Mouse (Mus musculus) hindbrain, embryonic 11.5 days (tissue): ENCODE results near the gene Kcnb1. TPM values are rescaled to one million over a fixed set of nuclear protein-coding genes. Genes with fewer than 3 reads are reported as not detected.
A peak's percentile ranks its signal among the peaks of the same experiment; 100 is the strongest.

Source experiments
- ATAC-seq: fragments of 200-750 bp; cut with Nextera tagmentation; 2 replicates; pipeline ENCODE4 v1.8.0; 2017; ENCODE audit warnings: mild to moderate bottlenecking, moderate TSS enrichment, moderate library complexity; ENCODE audit not compliant: low FRiP score
- DNase-seq: peaks from one replicate; pipeline ENCODE4 v3.0.0-alpha.2; 2015; ENCODE audit warnings: low spot score
- H3K27ac ChIP-seq: fragments of 300-500 bp; sonication (generic); 2 replicates; pipeline ENCODE4 v1.5.1; 2014; ENCODE audit warnings: mild to moderate bottlenecking, low read depth, low read length
- H3K27me3 ChIP-seq: fragments of 300-500 bp; sonication (generic); 2 replicates; pipeline ENCODE4 v1.6.1; 2014; ENCODE audit warnings: mild to moderate bottlenecking, low read length, moderate library complexity, mixed read lengths; ENCODE audit not compliant: control insufficient read depth, insufficient read depth
- H3K36me3 ChIP-seq: fragments of 300-500 bp; sonication (generic); 2 replicates; pipeline ENCODE4 v1.6.1; 2014; ENCODE audit warnings: mild to moderate bottlenecking, low read length, moderate library complexity, mixed read lengths; ENCODE audit not compliant: control insufficient read depth, insufficient read depth
- H3K4me1 ChIP-seq: fragments of 300-500 bp; sonication (generic); replicated peaks from 2 replicates; pipeline ENCODE4 v1.6.1; 2014; ENCODE audit warnings: low read length, mixed read lengths; ENCODE audit not compliant: control insufficient read depth, insufficient read depth
- H3K4me2 ChIP-seq: fragments of 300-500 bp; sonication (generic); replicated peaks from 2 replicates; pipeline ENCODE4 v1.6.1; 2014; ENCODE audit warnings: mild to moderate bottlenecking, low read depth, low read length
- H3K4me3 ChIP-seq: fragments of 300-500 bp; sonication (generic); 2 replicates; pipeline ENCODE4 v1.5.1; 2014; ENCODE audit warnings: low read depth, low read length
- H3K9ac ChIP-seq: fragments of 300-500 bp; sonication (generic); 2 replicates; pipeline ENCODE4 v1.6.1; 2014; ENCODE audit warnings: low read depth, low read length
- H3K9me3 ChIP-seq: fragments of 300-500 bp; sonication (generic); 2 replicates; pipeline ENCODE4 v1.6.1; 2016; ENCODE audit warnings: low read length; ENCODE audit not compliant: control insufficient read depth
- WGBS: fragments of 180-500 bp; shearing (Covaris S2); extraction: QIAGEN DNeasy Blood & Tissue Kit; methylation state at CpG from one replicate; pipeline ENCODE4 v1.1.7; 2014; 5-methylcytosine and 5-hydroxymethylcytosine counted together
- polyA plus RNA-seq: library from polyadenylated mRNA; unstranded; fragments of >200 nt; fragmentation: Nextera tagmentation; extraction: Ambion mirVana; gene quantifications from 2 replicates; pipeline ENCODE4 v1.2.1, GENCODE M21; 2014

Gene Kcnb1
- polyA plus RNA-seq, 1 experiment from 2014 or later = 0.69 TPM

- H3K27me3 ChIP-seq = no peaks in the 10 kb centered on the region
- DNase-seq = no peak
- WGBS = 84% methylated on average over 7 of the region's 7 CpGs
- ATAC-seq = no peak
- no peaks in the 10 kb centered on the region for H3K9me3 ChIP-seq
- no peak overlapping the region for H3K4me3 ChIP-seq
- no peaks in the 10 kb centered on the region for H3K36me3 ChIP-seq
- H3K4me1 ChIP-seq = no peaks in the 10 kb centered on the region
- no peak overlapping the region for H3K27ac ChIP-seq
- H3K4me2 ChIP-seq = no peak overlapping the region
- H3K9ac ChIP-seq = no peak overlapping the region
Observed at GRCm38 (mm10) chr2:167224937-167225336, 35.0 kb upstream of the Kcnb1 start.

- no peaks in the 10 kb centered on the region for H3K9me3 ChIP-seq
- no peak overlapping the region for H3K4me2 ChIP-seq
- WGBS = 87% methylated on average over 6 of the region's 6 CpGs
- H3K27me3 ChIP-seq = no peaks in the 10 kb centered on the region
- no peaks in the 10 kb centered on the region for H3K36me3 ChIP-seq
- H3K4me1 ChIP-seq = no peaks in the 10 kb centered on the region
- ATAC-seq (no peak), DNase-seq (no peak)
- H3K27ac ChIP-seq = no peak overlapping the region
- no peak overlapping the region for H3K4me3 ChIP-seq
- H3K9ac ChIP-seq = no peak overlapping the region
Observed at GRCm38 (mm10) chr2:167224194-167224593, 34.2 kb upstream of the Kcnb1 start.

GRCm38 (mm10) chr2:167222152-167222551 is 32.2 kb upstream of the Kcnb1 start:
- Histone ChIP-seq H3K9ac (0 out of 2 replicates have a peak overlapping the region, but pooled peaks have one; percentile 15), H3K27me3 (no peaks in the 10 kb centered on the region), H3K4me2 (no peak overlapping the region), H3K27ac (no peak overlapping the region), H3K36me3 (no peaks in the 10 kb centered on the region), H3K4me3 (no peak overlapping the region), H3K9me3 (no peaks in the 10 kb centered on the region), H3K4me1 (no peaks in the 10 kb centered on the region)
- WGBS = 26% methylated on average over 7 of the region's 7 CpGs
- DNase-seq (peak; percentile 85), ATAC-seq (no peak)

- Histone ChIP-seq H3K4me2 (no peak overlapping the region), H3K27ac (no peak overlapping the region), H3K4me1 (no peaks in the 10 kb centered on the region), H3K36me3 (no peaks in the 10 kb centered on the region), H3K4me3 (no peak overlapping the region), H3K9ac (no peak overlapping the region), H3K9me3 (no peaks in the 10 kb centered on the region), H3K27me3 (no peaks in the 10 kb centered on the region)
- DNase-seq (no peak), ATAC-seq (no peak)
- WGBS = 80% methylated on average over 13 of the region's 13 CpGs
Observed at GRCm38 (mm10) chr2:167221159-167221845, 31.3 kb upstream of the Kcnb1 start.

GRCm38 (mm10) chr2:167220736-167221135 is 30.8 kb upstream of the Kcnb1 start:
- Histone ChIP-seq H3K27ac (no peak overlapping the region), H3K27me3 (no peaks in the 10 kb centered on the region), H3K4me3 (no peak overlapping the region), H3K4me1 (no peaks in the 10 kb centered on the region), H3K4me2 (no peak overlapping the region), H3K36me3 (no peaks in the 10 kb centered on the region), H3K9me3 (no peaks in the 10 kb centered on the region), H3K9ac (no peak overlapping the region)
- ATAC-seq (no peak), DNase-seq (no peak)
- 89% methylated on average over 5 of the region's 5 CpGs for WGBS

GRCm38 (mm10) chr2:167219154-167219775 is 29.3 kb upstream of the Kcnb1 start:
- ATAC-seq (peak; percentile 71; the same call in 1 of the 2 replicates), DNase-seq (peak; percentile 88)
- no peaks in the 10 kb centered on the region for H3K27me3 ChIP-seq
- H3K36me3 ChIP-seq = no peaks in the 10 kb centered on the region
- no peaks in the 10 kb centered on the region for H3K4me1 ChIP-seq
- no peak overlapping the region for H3K4me3 ChIP-seq
- H3K27ac ChIP-seq = no peak overlapping the region
- WGBS = 57% methylated on average over 8 of the region's 8 CpGs
- H3K9me3 ChIP-seq = no peaks in the 10 kb centered on the region
- H3K4me2 ChIP-seq = no peak overlapping the region
- H3K9ac ChIP-seq = no peak overlapping the region

DNA sequence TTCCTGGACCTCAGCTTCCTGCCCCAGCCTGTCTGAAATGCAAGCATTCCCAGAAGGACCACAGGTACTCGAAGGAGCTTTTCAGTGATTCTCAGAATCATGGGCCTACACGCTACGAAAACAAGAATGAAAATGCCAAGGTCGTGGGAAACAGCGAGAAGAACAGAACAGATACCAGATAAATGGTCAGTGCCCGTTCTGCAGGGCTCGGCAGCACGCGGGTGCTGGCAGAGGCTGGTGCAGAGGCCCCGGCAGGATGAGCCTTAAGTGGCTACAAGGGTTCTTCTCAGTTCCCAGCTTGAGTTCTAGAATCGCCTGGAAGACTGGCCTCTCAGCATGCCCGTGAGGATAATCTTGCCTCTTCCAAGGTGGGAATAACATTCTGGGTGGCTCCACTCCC is 23.7 kb upstream of the Kcnb1 start:
- no peaks in the 10 kb centered on the region for H3K36me3 ChIP-seq
- DNase-seq (no peak), ATAC-seq (no peak)
- H3K4me3 ChIP-seq = no peak overlapping the region
- H3K9ac ChIP-seq = no peak overlapping the region
- H3K4me2 ChIP-seq = no peak overlapping the region
- WGBS = 91% methylated on average over 12 of the region's 12 CpGs
- H3K4me1 ChIP-seq = no peaks in the 10 kb centered on the region
- H3K27ac ChIP-seq = no peak overlapping the region
- no peaks in the 10 kb centered on the region for H3K27me3 ChIP-seq
- no peaks in the 10 kb centered on the region for H3K9me3 ChIP-seq

DNA sequence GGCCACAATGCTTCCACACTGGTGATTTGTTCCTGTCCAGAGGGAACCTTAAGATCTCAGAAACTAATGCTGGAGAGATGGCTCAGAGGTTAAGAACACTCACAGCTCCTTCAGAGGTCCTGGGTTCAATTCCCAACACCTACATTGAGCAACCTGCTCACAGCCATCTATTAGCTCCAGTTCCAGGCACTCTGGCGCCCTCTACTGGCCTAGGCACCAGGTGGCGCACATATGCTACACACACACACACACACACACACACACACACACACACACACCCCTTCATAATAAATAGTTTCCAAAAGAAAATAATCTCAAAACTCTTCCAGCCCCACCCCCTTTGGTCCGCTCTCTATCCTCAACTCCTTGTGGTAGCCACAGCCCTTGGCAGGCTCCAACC is 23.1 kb upstream of the Kcnb1 start:
- DNase-seq = no peak
- H3K36me3 ChIP-seq = no peaks in the 10 kb centered on the region
- ATAC-seq = no peak
- no peaks in the 10 kb centered on the region for H3K4me1 ChIP-seq
- no peaks in the 10 kb centered on the region for H3K27me3 ChIP-seq
- H3K4me2 ChIP-seq = no peak overlapping the region
- H3K9ac ChIP-seq = no peak overlapping the region
- WGBS = 95% methylated on average over 3 of the region's 3 CpGs
- no peaks in the 10 kb centered on the region for H3K9me3 ChIP-seq
- H3K27ac ChIP-seq = no peak overlapping the region
- H3K4me3 ChIP-seq = no peak overlapping the region

DNA sequence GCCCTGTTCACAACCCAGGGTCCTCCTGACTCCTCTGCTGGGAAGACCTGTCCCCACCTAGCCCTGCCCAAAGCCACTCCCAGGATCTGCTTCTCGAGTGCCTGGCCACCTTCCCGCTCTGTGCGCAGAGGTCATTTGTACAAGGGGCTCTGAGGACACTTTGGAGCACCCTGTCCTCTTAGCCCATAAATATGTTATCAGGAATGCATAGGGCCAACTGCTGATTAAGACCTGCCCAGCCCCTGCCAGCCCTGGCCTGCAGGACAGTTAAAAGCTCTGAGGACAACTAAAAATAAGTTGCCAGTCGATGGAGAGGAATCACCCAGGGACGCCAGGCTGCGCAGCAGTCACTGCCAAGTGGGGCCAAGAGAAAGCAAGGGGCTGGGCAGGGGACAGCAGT is 22.6 kb upstream of the Kcnb1 start:
- WGBS = 93% methylated on average over 6 of the region's 6 CpGs

More for the DNA sequence above, 22.6 kb upstream of the Kcnb1 start:
- no peaks in the 10 kb centered on the region for H3K27me3 ChIP-seq
- no peaks in the 10 kb centered on the region for H3K36me3 ChIP-seq
- ATAC-seq (no peak), DNase-seq (no peak)
- no peak overlapping the region for H3K9ac ChIP-seq
- H3K27ac ChIP-seq = no peak overlapping the region
- no peaks in the 10 kb centered on the region for H3K4me1 ChIP-seq
- no peak overlapping the region for H3K4me3 ChIP-seq
- no peaks in the 10 kb centered on the region for H3K9me3 ChIP-seq
- H3K4me2 ChIP-seq = no peak overlapping the region
